Mouse (Mus musculus): ENCODE results near the gene Actl7a.

Actl7a gene

DNA sequence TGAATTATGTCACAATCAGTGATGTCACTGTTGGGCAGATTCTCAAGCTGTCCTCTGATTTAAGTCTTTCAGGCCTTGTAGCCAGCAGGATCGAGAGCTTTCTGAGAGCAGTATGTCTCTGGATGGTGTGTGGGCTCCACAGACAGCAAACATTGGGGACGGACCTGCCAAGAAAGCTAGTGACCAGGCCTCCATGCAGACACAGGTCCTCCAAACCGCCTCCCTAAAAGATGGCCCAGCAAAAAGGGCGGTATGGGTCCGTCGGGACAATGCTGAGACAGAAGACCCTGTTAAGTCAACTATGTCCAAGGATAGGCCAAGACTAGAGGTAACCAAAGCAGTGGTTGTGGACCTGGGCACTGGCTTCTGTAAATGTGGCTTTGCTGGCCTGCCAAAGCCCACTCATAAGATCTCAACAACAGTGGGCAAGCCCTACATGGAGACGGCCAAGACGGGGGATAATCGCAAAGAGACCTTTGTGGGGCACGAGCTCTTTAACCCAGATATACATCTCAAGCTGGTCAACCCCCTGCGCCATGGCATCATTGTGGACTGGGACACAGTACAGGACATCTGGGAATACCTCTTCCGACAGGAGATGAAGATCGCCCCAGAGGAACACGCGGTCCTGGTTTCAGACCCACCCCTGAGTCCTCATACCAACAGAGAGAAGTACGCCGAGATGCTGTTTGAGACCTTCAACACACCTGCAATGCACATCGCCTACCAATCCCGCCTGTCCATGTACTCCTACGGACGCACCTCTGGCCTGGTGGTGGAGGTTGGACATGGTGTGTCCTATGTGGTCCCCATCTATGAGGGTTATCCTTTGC, at the start of gene Actl7a:
Actl7a (plus strand) TSS at position 51 of the 833 bp plus-strand sequence.
- no peak for DNase-seq (ENCODE audit: low spot score in 2 of 2)

DNA sequence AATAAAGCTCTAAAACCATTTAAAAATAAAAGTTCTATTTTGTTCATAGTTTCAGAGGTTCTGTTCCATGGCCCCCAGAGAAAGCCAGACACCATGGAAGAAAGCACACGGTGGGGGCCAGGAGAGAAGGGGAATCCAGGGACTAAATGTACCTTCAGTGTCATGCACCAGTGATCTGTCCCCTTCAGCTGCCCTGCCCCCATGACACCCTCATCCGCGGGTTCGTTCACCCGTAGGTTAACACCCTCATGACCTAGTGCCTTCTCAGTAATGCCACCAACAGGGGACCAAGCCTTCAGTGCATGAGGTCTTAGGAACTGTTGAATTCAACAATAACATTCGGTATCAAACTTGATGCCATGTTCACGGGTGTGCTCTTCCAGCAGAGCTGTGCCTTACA, 46.8 kb upstream of the Actl7a start:
- DNase-seq (ENCODE audit: low spot score in 2 of 2), result no peak

DNA sequence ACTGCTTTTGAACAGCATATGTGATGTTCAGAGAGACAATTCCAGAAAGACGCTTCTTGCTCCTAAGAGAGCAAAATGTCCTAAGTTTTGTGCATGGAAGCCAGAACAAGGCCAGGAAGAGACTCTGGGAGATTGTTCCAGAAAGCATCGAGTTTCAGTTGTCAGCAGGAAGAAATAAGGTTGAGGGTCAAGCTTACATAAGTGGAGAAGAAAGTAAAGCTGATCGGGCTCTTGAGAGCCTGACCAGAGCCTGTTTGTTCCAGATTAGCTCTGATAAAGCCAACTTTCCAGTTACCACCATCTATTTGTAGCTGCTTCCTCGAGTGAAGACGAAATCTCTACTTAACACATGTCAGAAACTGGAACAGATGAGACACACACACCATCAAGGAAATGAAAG, 44.5 kb upstream of the Actl7a start:
- no peak for DNase-seq (ENCODE audit: low spot score in 2 of 2)

DNA sequence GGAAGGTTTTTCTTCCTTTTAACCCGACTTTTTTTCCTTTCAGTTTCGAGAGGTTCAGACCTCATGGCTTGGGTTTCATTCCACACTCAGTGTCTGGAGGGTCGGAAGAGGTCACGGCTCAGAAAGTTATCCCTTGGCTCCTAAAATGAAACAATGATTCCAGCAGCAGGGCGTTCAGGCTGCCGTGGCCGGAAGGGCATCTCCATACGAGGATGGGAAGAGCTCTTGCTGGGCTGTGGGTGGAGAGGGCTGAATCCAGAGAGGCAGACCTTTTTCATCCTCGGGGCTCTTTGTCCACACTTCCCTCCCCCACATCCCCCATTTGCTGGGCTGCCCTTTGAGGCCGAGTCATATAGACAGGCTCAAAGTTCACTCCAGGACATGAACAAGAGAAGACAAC, 41.0 kb upstream of the Actl7a start:
- DNase-seq (ENCODE audit: low spot score in 2 of 2), result no peak

DNA sequence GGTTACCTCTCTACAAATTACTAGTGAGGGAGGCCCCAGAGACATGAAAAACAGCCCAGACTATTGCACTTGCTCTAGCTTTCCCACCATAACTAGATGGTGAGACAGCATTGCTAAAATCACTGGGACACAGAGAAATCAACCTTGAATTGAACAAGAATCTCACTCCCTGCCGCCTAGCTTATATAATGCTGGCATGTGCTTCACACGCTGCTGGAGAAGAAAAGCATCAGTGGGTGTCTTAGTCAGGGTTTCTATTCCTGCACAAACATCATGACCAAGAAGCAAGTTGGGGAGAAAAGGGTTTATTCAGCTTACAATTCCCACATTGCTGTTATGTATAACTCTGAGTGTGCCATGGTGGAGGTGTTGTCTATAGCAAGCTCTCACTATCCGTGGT, 30.1 kb upstream of the Actl7a start:
- no peak for DNase-seq (ENCODE audit: low spot score in 2 of 2)

DNA sequence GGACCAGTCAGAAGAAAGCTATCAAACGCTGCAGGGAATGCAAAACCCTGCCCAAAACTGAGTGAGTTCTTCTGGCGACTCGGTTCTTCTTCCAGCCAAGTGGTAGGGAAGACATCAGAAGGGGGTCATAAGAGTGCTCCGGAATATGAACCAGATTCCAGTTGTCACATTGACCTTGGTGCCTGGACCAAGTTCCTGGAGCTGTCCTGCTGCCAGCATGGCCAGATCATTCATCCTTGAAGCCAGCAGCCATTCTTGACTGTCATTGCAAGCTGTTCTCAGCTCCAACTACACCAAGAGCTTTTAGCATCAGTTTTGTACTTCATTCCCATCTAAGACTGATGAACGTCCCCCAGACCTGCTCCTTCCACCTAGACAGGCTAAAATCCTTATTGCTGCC, 26.4 kb upstream of the Actl7a start:
- DNase-seq (ENCODE audit: low spot score in 2 of 2), result no peak

DNA sequence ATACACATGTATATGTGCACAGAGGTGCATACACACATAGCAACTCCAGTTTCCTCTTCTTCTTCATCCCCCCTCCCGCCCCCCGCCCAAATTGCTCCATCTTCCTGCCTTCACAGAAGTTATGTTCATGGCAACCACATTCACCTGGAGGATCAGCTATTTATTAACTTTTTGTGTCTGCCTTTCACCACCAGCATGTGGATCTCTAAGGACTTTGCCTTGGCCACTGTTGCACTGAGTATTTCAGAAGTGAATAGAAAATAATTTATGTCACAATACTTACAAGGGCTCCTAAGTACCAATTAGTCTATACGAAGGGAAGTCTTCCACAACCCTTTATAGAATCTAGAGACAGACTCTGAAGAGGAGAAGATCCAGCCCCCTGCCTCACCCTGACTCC, 25.3 kb upstream of the Actl7a start:
- DNase-seq (ENCODE audit: low spot score in 2 of 2), result no peak

DNA sequence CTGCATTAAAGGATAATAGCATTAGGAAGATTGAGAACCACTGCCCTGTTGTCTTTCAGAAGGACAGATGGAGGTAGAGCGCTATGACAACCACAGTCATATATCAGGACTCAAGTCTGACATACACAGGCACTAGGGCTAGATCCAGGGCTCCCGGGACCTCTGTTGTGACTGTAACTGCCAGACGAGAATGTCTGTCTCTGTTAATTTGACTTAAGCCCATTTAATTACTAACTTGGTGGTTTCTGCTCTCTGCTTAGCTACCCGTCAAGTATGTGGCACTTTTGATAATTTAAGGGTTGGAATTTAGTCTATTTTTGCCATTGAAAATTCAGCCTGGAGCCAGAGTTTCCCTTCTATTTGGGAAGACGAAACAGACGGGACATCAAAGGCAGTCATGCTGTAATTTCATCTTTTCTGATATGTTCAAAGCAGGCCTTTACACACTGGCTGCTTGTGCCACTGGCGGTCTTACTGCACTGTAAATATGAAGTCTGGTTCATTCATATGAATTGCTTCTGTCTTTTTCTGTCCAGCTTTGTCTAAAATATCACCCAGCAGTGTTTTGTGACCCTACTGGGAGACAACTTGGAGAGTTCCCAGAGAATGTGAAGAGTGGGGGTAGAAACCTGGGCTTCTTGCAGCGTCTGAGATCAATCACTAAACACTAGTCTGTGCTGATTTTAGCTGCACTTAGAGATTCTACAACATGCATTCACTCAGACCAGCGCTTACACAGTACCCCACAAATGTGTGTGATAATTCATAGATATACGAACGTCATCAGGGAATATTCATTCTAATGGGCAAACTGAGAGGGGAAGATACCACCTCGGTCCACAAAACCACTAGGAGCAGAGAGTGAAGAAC, 24.4 kb upstream of the Actl7a start:
- no peak for DNase-seq (ENCODE audit: low spot score in 2 of 2)

DNA sequence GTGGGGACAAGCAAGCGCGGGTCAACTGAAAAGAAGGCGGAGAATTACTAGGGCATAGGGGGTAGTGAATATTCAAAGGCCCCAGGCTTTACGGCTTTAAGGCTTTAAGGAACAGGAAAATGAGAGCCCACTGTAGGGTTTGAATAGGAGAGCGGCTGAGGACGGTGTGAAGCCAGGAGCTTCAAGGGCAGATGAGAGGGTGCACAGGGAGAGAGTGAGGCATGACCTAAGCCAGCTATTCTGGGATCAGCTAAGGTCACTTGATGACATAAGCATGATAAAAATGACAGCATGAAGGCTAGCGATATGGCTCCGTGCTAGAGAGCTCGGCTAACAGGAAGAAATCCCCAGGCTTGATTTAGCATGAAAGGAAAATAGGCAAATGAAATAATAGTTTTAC, 23.8 kb upstream of the Actl7a start:
- DNase-seq (ENCODE audit: low spot score in 2 of 2), result no peak

DNA sequence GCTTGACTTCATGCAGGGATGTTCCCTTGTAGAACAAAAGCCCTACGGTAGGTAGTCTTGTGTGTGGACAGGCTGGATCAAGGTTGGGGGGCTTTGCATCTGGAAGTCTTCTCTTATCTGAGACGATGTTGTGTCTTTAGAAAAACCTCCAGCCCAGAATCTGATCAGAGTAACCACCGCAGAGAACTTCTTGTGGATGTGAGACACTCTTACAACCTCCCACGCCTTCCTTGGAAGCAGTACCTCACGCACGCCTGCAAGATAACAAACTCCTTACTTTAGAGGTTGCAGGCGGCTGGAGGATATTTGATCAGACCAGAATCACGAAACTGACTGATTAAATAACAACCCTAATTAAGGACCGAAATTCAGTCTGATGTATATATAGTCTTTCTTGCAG, 22.8 kb upstream of the Actl7a start:
- no peak for DNase-seq (ENCODE audit: low spot score in 2 of 2)

DNA sequence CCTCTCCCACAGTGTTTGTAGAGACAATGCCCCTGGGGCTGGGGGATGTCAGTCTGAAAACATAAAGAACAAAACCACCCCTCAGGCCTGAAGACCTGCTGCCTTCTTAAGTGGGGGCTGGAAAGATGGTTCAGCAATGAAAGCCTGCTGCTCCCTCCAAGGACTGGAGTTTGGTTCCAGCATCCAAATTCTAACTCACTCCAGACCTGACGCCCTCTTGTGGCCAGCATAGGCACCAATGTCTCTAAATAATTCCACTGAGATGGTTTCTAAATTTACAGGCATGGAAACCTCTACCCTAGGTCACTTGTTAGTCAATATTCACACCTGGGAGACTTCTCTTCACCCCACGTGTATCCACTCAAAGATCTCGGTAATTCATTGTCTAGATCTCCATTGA, 21.7 kb upstream of the Actl7a start:
- DNase-seq (ENCODE audit: low spot score in 2 of 2), result no peak

DNA sequence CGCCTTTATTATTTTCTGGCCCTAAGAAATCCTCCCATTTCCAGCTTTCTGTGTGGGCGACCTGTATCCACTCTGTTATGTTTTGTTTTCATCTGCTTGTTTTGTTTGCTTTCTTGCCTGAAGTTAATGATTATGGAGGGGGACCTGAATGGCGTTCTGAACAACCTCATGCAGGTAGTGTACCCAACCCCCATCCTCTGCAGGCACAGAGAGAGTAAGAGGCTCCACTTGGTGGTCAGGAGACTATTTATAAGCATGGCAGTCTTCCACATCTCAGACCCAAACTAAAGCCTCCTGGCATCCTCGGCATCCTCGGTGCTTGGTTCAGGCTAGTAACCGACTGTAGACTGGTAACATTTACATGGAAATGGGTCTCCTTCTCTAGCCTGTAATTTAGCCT, 20.9 kb upstream of the Actl7a start:
- DNase-seq (ENCODE audit: low spot score in 2 of 2), result no peak

DNA sequence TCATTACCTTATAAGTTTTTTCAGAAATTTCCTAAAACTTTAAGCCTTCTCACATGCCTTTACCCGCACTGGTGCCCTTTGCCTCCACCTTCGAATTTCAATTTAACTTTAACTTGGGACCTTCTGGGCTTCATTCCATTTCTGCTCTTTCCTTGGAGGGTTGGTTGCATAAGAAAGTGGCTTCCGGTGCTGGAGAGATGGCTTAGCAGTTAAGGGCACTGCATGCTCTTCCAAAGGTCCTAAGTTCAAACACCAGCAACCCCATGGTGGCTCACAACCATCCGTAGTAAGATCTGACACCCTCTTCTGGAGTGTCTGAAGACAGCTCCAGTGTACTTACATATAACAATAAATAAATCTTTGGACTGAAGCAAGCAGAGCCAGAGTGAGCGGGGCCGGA, 20.0 kb upstream of the Actl7a start:
- no peak for DNase-seq (ENCODE audit: low spot score in 2 of 2)

DNA sequence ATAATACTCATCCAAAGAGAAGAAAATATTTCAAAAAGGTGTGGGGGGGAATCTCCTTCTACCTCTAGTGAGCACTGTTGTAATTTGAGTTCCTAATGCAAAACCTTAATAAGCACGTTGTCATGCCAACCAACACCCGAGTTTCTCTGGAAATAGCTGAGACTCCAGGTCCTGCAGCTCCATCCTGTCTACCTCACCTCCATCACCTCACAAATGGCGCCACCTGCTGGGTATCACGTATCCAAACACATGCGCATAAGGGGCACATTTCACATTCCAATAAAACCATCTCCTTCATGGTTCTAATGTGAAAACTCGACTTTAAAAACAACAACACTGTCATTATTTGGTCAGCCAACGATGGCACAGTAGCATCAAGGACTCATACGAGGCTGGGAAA, 17.4 kb upstream of the Actl7a start:
- no peak for DNase-seq (ENCODE audit: low spot score in 2 of 2)

DNA sequence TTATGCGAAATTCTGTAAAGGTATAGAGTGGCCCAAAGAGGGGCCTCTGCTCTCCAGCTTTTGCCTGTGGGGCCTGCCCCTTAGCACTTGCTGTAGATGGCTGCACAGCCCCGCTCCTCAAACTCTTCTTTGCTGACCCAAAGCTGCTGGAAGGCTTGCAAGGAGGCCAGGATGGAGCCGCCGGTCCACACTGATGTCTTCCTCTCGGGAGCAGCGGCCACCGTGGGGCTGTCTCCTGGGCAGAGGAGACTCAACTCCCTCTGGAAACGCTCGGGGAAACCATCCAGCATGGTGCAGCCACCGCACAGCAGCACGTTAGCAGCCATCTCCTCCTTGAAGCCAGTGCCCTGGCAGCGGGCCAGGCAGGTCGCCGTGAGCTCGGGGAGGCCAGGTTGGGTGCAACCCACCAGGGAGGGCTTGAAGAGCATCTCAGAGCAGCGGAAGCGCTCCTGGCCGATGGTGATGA, 3.2 kb upstream of the Actl7a start, which contains the start of gene Gm26657:
Gm26657 (plus strand) TSS at position 51 of the 466 bp plus-strand sequence.
- DNase-seq (ENCODE audit: low spot score in 2 of 2), result no peak

DNA sequence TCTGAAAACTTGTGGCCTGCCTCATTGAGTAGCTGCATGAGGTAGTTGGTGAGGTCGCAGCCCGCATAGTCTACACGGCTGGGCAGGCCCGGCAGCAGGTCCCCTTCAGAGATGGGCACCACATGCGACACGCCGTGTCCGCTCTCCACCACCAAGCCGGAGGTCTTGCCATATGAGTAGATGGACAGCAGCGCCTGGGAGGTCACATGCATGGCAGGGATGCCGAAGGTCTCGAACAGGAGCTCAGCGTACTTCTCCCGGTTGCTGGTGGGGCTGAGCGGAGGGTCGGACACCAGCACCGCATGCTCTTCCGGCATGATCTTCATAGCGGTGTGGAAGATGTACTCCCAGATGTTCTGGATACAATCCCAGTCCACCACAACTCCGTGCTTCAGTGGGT, 2.6 kb upstream of the Actl7a start:
- no peak for DNase-seq (ENCODE audit: low spot score in 2 of 2)

DNA sequence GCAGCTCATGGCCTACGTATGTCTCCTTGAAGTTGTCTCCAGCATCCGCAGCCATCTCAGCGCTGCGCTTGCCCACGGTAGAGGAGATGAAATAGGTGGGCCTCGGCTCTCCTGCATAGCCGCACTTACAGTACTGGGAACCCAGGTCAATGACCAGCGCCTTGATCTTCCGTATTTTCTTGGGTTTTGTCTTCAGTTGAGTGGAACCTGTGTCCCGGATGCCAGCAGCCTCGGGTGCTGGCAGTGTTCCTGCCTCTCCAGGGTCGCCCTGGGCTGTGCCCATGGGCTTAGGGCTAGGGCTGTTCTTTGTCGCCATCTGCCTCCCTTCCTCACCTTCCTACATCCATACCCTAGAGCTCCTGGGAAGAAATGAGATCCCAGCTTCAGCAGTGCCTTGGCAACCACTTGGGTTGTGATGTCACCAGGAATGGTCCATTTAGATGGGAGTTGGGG, 2.1 kb upstream of the Actl7a start, which contains the start of gene Actl7b:
Actl7b (minus strand) TSS at position 403 of the 453 bp plus-strand sequence.
- DNase-seq (ENCODE audit: low spot score in 2 of 2), result no peak

DNA sequence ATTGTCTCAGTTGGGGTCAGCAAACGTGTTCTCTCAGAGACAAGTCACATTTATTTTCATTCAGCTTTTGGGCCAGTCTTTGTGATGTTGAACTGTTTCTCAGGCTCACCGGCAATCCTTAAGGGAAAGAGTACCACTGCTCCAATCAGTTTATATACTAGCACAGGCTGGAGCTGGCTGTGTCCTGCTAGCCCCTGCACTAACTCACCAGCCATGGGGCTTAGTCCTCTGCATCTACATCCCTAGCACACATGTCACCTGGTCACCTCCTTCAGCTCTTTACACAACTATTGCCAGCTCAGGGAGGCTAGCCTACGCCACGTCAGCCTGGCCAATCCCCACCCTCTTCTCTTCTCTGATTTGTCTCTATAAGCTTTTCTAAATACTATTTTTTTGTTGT, 515 bp upstream of the Actl7a start:
- DNase-seq (ENCODE audit: low spot score in 2 of 2), result no peak

DNA sequence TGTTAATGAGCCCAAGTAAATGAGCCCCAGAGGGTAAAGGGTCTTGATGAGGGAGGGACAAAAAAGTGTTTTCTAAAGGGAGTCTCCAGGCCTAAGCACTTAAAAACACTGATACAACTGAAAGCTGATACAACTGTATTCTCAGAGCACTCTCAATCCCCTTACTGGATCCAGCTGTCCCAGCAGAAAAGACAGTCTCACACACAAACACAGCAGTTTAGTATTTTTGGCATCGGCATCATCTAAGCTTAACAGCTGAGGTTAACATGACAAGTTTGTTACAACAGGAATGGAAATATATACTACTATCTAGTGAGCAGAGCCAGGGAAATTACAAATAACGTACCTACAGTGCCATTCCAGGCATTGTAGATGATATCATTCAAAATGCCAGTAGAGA, 3.1 kb downstream of the Actl7a start:
- no peak for DNase-seq (ENCODE audit: low spot score in 2 of 2)

DNA sequence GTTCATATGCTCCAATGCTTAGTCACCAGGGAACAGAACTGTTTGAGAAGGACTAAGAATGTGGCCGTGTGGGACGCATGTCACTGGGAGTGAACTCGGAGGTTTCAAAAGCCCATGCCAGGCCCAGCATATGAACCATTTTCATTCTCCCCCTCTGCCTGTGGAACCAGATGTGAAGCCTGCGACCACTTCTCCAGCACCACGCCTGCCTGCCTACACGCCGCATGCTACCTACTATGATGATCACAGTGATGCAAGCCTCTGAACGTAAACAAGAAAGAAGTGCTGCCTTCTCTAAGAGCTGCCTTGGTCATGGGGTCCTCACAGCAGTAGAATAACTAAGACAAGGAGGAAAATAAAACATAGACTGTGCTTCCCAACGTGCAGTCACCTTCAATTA, 4.2 kb downstream of the Actl7a start:
- no peak for DNase-seq (ENCODE audit: low spot score in 2 of 2)

DNA sequence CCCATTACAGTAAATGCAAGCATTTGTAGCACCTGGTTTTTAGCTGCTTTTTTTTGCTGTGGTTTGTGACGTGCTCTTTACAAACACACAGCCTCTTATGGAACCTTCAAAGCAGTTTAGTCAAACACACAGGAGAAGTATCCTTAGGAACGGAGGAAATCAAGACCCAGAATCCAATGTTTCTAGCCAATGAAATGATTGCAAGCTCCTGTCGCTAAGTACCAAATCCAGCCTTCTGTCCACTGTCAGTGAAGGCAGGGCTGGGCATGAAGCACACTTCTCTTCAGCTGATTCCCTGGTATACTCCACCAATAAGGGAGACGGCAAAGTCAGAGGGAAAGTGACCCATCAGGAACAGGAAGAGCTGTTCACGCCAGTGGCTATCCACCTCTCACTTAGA, 12.8 kb downstream of the Actl7a start:
- DNase-seq (ENCODE audit: low spot score in 2 of 2), result no peak

DNA sequence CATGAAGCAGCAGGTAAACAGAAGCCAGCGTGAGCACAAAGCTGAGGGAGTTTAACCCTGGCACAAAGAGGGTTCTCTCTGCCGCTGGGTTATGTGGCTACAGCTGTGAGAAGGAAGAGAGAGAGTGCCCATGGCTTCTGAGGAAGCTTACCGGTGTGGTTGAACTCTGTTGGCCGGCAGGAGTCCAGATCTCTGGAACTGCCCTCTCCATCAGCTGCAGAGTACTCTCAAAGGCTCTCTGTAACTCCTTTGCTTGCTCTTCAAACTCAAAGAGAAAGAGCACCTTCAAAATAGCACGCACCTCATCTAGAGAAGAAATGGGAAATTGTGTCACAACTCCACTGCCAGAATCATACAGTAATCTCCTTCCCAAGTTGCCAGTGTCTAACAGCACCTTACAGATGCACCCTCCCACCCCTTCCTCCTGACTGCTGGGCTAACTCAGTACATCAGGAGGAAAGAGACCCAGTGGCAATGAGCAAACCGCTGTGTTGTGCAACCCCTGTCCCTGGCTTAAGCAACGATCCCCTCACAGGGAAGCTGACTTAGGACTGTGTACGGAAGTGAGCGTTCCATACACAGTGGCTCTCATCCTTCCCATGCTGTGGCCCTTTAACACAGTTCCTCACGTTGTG, 13.9 kb downstream of the Actl7a start:
- DNase-seq (ENCODE audit: low spot score in 2 of 2), result no peak

All from spleen, postnatal 14 days (tissue).